Mouse (Mus musculus): ENCODE measurements around the gene Fgd2. TPM values are rescaled to one million over a fixed set of nuclear protein-coding genes. Genes with fewer than 3 reads are reported as not detected.
"Not testable (repeated sequence)": the region's sequence is repeated elsewhere in the genome, so short reads cannot be mapped to it uniquely, and the experiment has no call there.

Fgd2 gene
- polyA plus RNA-seq, 3 experiments from 2014 or later = 1.5 to 3.3 TPM; not detected in 1

DNA sequence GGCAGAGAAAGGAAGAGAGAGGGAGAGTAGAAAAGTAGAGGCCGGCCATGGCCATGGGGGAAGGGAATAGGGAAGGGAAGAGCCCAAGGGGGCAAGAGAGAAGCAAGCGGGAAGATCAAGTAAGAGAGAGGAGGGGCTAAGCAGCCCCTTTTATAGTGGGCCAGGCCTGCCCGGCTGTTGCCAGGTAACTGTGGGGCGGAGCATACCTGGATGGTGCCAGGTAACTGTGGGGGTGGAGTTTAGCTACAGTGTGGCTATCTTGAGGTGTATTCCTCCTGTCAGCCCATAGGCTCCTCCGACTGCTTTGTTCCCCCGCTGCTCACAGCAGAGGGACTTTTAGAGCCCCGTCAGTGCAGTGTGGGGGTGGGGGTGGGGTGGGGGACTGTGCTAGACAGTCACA, 8.0 kb downstream of the Fgd2 start:
- no peak for ATAC-seq

DNA sequence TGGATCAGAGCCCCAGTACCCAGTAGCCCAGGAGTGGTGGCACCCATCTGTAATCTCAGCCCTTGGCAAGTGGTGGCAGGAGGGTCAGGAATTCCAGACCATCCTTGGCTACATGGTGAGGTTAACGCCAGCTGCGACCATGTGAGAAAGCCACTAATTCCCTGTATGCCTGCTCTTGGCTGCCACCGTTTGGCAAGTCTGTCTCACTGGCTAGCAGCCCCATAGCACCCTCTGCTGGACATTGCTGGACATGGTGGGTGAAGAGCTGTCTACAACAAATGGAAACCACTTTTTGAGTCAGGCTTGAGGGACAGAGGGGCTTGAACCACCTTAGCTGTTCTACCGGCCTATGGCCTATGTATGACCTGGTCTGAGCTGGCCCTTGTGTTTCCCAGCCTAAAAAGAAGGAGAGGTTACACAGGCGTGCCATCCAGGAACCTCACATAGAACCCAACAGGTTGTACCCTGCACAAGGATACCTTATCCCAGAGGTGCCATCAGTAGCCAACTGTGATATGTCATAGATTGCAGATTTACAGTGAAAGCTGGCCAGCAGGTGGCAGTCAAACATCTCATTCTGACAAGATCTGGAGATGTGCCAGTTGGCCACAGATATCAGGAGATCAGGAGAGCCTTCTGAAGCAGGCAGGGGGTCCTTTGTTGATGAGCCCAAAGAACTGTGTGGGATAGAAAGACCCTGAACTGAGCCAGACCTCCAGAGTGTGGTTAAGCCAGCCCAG, 10.4 kb downstream of the Fgd2 start:
- peak; percentile 85 for ATAC-seq

DNA sequence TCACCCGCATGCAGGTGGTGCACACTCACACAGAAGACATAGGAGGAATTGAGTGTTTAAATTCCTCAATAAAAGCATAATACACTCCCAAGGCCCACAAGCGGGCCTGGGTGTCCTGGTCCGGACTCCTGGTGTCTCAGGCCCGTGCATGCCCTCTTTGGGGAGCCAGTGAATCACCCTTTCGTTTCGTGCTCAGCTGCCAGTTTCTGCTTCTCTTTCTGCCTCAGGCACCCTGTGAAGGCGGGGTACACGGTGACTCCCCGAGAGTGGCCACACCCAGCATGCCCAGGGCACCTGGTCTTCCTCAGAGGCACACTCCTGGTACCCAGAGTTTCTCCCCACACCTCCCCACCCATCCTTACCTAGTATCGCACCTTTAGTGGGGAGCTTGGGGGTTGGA, 15.2 kb downstream of the Fgd2 start:
- ATAC-seq = no peak

DNA sequence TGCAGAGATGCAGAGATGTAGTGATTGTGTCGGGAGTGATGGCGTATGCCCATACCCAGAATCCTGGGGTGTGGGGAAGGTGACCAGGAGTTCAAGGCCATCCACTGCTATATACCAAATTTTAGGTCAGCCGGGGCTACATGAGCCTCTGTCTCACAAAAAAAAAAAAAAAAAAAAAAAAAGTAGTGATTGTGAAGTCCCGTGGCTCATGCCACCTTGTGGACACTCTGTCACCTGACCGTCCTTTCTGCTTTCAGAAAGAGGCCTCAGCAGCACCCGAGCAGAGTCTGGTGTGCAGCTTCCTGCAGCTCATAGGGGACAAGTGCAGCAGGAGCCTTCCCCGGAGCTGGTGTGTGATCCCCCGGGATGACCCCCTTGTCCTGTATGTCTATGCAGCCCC, 17.3 kb downstream of the Fgd2 start:
- no peak for ATAC-seq

DNA sequence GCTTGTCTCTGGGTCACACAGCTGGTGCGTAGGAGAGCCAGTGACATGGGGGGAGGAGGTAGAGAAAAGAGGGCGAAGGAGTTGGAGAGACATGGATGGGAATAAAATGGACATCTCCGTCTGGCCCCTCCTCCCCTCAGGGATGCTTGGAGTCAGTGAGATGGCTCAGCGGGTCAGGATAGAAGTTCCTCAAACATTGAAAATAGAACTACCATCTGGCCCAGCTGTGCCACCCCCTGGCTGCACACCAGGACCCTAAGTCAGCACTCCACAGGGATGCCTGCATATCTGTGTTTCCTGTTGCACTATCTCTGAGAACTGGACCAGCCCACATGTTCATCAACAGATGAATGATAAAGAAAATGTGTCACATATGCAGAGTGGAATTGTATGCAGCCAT, 19.5 kb downstream of the Fgd2 start:
- no peak for ATAC-seq

DNA sequence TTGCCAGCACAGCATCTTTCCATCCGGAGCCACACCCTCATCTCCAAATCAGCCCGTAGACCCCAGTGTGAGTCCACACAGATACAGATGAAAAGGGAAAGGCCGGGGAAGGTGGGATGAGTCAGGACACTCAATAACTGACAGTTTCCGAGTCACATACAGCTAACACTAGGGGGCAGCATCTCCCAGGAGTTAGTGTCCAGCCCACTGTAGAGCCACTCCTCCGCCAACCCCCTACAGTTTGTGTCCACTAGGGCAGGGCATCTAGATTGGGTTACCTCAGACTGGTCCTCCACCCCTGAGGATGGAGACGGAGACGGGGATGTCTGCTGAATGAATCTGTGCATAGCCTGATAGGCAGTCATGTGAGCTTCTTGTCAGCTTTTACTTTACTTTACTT, 20.8 kb downstream of the Fgd2 start:
- ATAC-seq = peak; percentile 60

DNA sequence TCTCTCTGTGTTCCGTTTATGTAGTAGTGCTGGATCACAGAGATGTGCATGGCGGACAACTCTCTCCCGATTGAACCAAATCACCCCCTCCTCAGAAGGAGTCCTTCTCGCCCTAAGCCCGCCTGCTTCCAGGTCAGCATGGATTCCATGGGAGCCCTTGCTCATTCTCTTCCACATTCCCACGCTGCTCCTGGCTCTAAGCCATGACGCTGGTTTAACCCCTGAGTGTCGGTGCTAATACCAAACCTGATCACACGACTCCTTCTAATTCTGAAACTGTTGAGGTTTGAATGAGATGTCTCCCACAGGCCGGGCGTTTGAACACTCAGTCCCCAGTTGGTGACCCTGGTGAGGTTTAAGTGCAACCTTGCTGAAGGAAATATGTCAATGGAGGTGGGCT, 21.7 kb downstream of the Fgd2 start:
- ATAC-seq = no peak

DNA sequence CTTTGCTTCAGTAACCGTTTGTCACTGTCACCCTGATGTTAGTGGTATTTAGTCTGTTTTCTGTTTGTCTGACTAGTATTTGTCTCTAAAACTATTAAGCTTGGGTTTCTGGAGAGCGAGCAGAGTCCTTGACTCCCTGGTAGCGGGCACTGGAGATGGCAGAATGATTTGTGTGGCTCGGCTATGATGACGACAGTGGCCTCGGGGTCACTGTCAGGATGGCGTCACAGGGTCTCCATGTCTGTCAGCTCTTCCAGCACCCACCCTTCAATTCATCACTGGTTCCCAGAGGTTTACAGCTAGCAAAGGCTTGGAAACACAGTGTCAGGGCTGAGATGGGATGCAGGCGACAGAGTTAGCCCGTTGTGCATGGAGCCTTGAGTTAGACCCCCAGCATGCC, 23.2 kb downstream of the Fgd2 start:
- no peak for ATAC-seq

DNA sequence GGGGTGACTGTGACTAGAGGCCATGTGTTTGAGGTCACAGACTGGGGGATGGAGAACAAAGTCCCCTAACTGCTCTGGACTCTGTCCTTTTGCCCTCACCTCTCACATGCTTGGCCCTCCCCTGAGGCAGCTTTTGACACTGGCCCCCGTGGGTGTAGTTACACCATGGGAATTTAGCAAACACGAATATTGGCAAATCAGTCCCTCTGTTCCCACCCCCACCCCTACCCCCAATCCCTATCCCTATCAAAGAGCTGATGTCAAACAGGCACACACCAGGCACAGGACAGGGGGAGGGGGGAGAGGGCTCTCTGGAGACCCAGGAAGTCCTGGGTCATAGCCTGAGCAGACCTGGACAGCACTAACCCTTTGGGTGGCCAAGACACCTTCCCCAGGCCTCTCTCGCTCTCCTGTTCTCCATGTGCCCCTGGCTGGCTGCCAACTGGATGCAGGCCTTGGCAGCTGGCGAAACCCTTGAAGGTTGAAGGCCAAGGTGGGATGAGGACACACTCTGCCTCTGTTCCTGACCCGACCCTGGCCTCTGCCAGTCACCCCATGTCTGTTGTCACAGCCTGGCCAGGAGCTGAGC, 24.2 kb downstream of the Fgd2 start:
- no peak for ATAC-seq

DNA sequence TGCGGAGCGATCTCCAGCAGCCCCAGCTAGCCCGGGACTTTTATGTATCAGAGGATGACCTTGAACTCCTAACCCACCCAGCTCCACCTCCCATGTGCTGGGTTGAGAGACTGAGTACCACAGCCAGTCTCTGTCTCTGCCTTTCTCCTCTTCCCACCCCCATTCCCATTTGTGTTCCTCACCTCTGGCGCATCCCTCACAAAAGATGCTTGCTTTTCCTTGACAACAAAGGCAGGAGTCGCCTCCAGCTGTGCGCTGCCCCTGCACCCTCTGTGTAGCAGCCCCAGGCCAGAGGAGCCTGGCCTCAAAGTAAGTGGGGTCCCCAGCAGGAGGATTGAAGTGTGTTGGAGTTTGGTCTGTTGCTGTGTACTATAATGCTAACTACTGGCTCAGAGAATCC, 25.0 kb downstream of the Fgd2 start:
- ATAC-seq = no peak

DNA sequence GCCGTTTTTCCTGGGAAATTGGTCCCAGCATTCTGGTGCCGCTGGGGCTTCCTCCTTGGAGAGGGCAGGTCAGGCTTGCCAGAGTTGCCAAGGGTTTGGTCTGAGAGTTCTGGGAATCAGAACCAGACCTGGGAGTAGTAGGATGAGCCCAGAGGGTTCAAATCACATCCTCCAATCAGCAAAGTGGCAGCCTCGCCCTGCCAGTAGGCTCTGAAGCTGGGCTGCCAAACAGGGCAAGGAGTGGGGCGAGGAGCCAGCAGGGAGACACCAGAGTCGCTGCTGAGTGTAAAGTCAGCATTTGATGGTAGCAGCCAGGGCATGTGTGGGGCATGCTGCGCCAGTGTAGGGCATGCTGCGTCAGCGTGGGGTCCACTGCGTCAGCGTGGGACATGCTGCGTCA, 28.3 kb downstream of the Fgd2 start:
- no peak for ATAC-seq

DNA sequence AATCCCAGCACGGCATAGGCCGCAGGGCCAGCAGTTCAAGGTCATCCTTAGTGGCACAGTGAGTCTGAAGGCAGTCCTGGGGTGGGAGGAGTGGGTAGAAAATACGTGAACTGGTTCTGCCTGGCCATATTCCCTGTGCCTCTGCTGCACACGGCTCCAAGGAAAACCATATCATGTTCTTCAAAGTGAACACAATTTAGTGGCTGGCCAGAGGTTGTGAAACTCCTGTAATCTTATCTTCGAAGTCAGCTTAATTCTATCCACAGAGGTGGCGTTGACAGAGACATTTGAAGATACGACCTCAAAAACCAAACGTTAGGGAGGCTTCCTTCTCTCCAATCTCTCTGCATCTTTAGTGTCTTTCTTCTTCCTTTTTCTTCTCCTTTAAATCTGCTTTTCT, 30.6 kb downstream of the Fgd2 start:
- no peak for ATAC-seq

DNA sequence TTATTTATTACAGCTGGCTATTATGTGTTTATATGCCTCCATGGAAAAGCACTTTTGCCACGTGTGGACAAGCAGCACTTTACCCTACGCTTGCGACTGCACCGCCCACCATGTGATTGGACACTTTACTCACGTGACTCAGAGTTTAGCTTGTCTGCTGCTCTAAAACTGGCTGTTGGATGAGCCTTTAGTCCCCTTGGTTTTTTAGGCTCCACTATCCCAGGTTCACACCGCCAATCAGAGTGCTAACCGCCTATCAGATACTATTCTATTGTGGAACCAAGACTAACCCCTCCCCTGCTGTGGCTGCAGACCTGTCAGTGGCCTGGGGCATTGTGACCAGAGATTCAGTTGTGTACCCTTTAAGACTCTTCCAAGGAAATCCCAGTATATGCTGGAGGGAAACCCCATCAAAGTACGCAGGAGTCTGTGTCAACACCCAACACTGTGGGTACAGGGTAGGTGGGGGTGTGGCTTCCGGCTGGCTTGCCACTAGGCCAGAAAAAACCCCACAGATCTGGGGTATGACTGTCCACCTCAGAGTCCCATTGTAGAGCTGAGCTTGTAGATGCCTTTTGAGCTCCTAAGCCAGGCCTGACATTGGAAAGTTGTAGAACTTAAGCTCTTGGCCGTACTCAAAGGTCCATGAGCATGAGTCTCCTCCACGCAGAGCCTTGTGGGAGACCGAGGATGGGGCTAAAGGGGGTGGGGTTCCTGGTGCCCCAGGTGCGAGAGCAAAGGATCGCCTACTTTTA, 32.8 kb downstream of the Fgd2 start:
- ATAC-seq = peak; percentile 64

DNA sequence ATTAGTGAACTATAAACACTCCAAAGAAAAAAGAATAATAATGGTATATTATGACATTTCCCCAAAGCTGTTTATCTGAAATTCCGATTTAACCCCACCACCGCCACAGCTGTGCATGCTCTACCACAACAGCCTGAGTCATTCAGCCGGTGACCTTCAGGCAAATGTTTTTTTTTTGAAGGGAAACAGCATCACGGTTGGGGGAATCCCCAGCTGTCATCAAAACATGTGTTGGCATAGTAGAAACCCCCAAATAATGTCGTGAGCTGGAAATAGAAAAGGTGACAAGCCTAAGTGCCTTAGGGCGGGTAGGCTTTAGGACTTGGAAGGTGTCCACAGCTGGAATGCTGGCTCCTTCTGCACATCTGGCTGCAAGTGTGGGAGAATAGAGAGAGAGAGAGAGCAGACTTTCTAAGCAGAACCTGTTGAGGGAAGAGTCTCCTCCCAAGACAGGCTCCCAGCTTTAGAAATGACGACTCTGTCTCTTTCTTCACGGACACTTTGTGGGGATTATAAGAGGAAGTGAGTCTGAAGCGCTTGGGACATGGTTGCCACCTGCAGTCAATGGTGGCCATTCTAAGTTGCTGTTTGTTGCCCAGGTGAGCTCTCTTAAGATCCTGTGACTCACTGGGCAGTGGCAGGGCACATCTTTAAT, 33.5 kb downstream of the Fgd2 start:
- ATAC-seq = peak; percentile 71

DNA sequence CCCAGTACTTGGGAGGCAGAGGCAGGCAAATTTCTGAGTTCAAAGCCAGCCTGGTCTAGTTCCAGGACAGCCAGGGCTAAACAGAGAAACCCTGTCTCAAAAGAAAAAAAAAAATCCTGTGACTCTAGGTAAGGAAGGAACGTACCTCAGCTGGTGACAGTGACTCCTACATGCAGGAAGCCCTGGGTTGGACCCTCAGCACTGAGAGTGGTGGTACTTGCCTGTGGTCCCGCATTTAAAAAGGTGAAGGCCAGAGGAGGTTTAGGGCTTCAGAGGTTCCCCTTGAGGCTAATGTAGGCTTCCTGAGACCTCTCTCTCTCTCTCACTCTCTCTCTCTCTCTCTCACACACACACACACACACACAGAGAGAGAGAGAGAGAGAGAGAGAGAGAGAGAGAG, 34.0 kb downstream of the Fgd2 start:
- not testable (repeated sequence) for ATAC-seq

DNA sequence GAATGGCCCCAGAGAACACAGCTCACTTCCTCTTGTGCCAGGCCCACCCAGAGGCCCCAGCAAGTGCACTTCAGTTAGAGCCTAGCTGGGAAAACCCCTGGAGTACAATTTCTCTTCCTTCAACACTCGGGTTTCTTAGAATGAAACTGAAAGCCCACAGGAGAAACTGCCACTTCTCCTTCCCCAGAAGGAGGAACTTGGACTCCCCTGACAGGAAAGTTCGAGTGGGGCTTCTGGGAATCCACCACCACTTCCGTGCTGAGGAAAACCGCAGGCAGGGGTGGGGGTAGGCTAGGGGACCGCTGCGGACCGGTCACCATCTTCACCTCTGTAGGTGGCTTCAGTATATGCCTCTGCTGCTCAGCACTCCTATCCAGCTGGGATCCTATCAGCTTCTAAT, 34.7 kb downstream of the Fgd2 start:
- ATAC-seq = peak; percentile 44

DNA sequence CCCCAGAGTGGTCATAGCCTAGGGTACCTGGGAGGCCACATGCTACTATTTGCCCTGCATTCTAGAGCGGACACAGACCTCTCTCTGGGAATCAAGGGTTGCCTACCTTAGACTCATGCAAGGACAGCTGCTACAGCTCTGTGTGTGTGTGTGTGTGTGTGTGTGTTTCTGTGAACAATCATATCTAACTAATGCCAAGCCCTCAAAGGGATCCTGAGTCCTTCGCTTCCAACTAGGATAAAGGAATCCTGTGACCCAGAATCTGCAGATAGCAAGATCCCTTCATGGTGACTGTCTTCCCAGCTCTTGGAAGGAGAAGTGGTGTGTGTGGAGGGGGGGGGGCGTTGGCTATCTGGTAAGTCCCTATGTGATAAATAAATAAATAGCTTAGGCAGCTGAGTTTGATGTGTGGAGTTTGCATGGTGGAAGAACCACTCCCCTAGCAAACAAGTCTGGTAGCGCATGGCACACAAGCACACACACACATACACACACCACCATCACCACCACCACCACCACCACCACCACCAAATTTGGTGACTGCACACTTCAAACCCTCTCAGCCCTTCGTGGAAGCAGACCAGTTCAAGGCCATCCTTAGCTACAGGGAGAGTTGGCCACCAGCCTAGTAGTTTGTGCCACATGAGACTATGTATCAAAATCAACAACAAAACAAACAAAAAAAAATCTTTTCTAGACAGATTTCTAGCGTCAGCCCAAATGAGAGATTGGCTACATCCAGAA, 35.5 kb downstream of the Fgd2 start:
- no peak for ATAC-seq

DNA sequence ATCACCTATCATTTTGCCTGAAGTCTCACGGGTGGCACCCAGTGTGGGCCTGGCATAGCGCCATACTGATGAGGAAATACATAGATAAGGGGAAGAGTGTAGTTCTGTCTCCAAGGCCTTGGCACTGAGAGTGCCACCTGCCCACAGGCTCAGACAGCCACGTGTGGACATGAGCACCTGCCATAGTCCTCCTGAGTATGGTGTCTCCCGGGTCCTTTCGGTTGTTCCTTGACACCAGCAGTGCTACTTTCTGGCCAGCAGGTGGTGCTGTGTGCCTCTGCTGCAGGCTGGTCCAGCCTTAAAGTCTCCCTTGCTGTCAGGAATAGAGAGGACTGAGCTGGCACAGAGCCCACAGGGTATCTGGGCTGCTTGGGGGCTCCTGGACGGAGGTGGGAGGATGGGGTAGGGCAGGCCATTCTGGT, 36.1 kb downstream of the Fgd2 start:
- peak; percentile 15 for ATAC-seq

DNA sequence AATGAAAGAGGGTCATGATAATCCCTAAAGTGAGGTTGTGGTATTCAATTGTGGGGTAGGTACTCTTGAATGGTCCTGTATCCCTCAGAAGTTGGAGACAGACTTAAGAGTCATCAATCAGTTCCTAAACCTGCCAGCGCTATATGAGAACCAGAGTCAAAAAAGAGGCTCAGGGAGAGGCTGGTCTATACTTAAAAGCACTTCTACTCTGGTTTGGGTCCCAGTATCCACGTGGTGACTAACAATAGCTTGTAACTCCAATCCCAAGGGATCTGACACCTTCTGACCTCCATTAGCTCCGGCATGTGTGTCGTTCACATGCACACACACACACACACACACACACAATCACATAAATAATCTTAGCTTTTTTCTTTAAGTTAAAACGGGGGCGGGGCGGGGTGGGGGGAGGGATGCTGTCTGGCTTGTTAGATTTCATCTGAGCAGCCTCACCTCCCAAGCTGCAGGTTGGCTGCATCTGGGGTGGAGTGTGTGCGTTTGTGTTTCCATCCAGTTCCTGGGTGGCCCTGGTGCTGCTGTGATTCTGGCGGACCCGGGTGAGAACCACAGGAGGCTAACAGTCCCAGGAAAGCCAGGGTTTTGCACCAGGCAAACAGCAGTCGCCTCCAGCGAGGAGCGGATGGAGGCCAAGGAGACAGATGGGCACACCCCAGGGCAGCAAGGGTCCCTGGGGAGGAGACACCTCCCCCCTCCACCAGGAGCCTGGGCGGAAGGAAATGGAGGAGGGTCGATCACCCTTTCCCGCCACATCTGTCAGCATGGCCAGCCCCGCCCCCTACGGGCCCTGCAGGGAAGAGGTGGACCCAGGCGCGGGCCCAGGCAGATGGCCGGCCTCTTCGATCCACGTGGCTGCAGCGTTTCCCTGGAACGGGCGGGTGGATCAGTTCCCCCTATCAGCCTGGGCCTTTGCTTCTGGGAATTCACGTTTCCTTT, 37.0 kb downstream of the Fgd2 start:
- no peak for ATAC-seq

DNA sequence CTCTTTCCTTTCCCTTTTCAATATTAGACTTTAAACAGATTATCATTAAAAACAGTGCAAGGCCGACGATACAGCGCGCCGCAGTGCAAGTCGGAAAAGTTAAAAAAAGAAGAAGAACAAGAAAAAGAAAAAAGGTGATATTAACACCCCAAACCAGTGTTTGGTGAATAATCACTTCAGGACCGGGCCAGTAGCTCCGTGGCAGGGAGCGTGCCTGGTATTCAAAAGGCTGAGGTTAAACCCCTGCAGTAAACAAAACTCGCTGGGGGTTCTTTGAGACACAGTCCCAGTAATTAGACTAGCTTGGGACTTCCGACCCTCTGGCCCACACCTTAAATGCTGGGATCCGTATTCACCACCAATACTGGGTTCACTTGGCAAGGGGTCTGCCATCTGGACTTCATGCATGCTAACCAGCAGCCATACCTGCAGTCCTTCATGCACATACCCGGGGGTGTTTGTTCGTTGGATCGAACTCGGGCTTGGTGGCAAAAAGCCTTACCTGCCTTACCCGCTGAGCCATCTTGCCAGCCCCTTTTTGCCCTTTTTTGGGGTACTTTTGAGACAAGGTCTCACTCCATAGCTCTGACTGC, 37.8 kb downstream of the Fgd2 start:
- no peak for ATAC-seq
